Mouse (Mus musculus): ENCODE data around the gene Mllt6.

- no peak for TF ChIP-seq POLR2A (IDR thresholded peaks at IDR 0.05; ENCODE audit: insufficient read length, low read depth)
- TF ChIP-seq REST (IDR thresholded peaks at IDR 0.05; ENCODE audit: insufficient read depth, insufficient read length), result no peak
Measured at GRCm38 (mm10) chr11:97718281-97718860, 55.2 kb downstream of the Mllt6 start.
